Mouse (Mus musculus) adrenal gland, adult 8-10 months (tissue): ENCODE measurements around the gene Srrm2. TPM values are rescaled to one million over a fixed set of nuclear protein-coding genes. Genes with fewer than 3 reads are reported as not detected.
A peak's percentile ranks its signal among the peaks of the same experiment; 100 is the strongest.

Experiments used
- DNase-seq: peaks from one replicate; pipeline ENCODE4 v3.0.0; 2022
- total RNA-seq, 4 experiments: library from RNA; stranded (reverse); gene quantifications; 2 replicates each; pipeline ENCODE4 v1.2.4; 2022

Gene Srrm2
- total RNA-seq, result 1,000 to 10,000 TPM in 1 of 4 experiments, 100 to 1,000 TPM in 3; 612 to 1,355 (median 855) TPM

DNA sequence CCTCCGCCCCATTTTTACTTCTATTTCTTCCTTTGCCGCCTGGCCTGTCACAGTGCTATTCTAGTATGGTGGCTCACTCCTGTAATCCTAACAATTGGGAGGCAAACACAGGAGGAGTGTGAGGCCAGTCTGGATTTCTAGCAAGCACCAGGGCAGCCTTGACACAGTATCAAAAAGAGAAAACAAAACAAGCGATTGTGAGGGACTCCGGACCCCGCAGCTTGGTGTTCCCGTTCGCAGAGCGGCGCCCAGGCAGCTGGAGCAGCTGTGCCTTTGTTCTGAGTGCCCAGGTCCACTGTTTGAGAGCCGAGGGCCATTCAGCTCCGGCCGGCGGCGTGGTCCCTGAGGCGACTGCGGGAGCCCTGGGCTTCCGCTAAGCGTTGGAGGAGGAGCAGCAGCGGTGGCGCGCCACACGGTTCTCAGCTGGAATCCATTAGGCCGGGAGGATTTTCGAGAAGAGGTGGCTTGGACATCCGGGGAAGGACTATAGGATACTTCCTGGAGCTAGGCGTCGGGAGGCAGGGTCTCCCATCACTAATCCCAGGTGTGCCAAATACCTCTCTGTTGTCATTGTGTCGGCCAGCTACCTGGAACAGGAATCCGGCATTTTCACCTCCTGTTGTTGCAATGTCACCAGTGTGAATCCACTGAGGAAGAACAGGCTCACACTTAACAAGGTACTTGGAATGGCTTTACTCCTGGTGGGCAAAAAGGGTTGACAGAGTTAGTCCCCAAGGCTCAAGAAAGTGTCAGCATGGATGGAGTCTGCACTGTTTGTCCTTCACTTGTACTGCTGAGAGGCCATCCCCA is at the start of gene Srrm2:
TSS of gene Srrm2 (plus strand) at position 264 of the 810 bp plus-strand sequence.
- DNase-seq, result peak; percentile 40

DNA sequence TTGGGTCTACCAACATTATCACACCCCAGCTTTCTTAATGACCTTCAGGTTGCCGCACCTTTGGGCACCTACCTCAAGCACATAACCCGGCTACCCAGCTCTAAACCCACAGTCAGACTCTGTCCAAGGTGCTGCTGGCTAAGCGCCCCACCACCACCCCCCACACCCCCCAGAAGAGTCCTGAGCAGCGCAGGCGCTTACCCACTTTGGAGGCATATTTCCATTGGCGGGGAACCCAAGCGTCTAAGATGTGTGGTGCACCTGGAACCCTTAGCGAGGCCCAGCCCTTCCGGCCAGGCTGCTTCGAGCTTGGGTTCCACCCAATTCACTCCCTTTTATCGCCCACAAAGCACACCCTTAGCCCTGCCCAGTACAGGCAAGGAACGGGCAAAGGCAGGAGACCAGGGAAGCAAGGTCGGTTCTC is 49.7 kb upstream of the Srrm2 start, which contains the start of gene Paqr4:
TSS of gene Paqr4 (minus strand) at position 270 of the 424 bp plus-strand sequence.
- no peak for DNase-seq

DNA sequence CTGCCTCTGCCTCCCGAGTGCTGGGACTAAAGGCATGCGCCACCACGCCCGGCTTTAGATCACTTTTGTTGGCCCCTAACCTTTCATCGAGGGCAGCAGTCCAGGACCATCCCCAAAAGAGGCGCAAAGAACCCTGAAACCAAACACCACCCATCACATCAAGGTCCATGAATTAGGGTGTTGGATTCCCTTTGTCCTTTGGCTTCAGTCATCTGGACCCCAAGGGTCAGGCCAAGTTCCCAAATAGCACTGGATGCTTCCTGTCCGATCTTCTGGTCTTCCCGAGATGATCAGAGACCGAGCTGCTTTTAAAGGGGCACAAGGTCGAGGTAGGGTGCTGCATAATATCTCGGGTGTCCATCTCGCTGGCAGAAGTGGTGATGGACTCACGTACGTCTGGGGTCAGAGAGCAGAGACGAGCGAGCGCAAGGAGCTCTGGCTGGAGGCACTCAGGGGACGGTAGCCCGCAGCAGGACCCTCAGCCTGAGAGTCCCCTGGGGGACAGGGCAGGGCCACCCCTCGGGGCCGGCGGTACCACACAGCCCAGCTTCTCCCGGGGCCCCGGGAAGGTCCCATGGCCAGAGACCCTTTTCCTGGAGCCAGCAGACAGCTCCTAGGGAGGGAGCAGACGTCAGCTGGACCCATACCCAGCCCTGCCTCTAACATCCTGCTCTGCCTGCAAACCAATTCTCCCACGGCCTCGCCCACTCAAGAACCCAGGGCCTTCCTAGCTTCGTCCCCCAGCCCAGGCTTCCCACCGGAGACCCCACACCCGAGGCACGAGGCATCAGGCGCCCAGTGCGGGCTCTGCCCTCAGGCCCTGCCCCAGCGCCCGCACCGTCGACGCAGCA is 48.7 kb upstream of the Srrm2 start:
- DNase-seq, result no peak

DNA sequence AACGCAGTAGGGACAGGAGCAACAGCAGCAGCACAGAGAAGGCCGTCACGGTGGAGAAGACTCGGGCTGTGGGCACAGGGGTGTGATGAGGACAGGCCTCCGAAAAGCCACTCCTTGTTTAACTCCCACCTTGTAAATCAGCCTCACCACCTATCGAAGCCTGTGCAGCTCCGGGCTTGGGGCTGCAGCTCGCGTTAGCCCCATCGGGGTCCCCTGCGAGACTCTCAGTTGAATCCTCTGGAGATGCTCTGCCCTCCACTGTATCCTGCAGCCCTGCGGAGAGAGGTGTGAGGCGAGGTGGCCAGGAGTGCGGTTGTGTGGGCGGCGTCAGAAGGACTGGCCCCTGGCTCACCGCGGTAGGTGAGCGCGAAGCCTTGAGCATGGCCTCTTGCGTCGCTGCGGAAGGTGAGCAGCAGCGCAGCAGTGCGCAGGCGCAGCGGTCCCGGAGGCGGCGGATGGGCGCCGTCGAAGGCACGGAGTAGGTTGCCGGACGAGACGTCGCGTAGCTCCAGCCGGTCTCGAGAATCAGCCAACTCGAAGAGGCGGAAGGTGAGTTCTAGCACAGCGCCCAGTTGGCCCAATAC is 48.0 kb upstream of the Srrm2 start:
- no peak for DNase-seq

DNA sequence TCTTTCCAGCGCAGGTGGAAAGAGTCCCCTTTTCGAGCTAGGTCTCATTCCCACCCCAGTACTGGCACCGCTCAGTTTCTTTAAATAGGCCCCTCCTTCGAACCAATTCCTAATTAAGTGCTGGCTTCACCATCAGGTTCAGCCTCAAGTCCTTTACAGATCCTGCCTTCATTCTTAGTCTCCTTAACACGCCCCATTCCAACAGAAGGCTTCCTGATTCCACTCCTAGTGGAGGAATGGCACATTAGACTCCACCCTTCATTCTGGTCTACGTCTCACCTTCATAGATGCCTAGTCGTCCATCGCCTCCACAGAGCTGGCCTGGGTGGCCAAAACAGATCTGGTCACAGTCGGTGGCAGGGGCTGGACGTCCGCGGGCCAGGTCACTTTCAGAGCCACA is 47.4 kb upstream of the Srrm2 start:
- DNase-seq, result no peak

DNA sequence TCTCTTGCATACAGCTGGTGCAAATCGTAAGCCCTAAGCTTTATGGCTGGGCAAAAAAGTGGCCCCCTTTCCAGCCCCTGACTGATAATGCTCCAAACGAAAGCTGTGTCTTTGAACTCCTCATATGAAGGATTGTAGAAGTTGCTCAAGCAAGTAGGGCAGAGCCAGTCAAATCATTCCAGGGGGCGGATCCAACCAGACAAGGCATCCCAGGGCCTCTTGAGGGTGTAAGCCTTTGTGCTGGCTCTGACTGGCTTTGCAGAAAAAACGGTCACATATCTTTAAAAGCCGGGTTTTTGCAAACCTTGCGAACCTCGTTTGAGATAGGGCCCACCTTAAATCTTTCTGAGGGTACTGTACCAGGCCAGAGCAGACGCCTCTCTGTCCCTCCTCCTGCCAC is 46.3 kb upstream of the Srrm2 start:
- DNase-seq, result no peak

DNA sequence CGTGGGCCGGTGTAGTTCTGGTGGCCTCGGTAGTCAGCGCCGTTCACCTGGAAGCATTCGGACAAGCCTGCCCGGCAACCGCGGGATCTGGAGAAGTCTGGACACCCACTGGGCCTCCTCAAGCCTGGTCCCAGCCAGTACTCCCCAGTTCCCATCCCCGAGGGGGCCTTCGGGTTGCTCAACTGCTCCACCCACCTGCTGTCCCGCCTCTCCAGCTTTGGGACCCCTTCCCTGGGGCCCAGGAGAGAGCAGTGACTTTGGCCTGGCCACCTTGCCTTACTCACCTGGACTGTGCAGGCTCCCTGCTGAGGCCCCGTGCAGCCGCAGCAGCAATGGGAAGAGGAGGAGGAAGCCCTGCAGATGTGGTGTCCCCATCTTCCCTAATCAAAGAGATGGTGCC is 45.7 kb upstream of the Srrm2 start:
- DNase-seq, result no peak

DNA sequence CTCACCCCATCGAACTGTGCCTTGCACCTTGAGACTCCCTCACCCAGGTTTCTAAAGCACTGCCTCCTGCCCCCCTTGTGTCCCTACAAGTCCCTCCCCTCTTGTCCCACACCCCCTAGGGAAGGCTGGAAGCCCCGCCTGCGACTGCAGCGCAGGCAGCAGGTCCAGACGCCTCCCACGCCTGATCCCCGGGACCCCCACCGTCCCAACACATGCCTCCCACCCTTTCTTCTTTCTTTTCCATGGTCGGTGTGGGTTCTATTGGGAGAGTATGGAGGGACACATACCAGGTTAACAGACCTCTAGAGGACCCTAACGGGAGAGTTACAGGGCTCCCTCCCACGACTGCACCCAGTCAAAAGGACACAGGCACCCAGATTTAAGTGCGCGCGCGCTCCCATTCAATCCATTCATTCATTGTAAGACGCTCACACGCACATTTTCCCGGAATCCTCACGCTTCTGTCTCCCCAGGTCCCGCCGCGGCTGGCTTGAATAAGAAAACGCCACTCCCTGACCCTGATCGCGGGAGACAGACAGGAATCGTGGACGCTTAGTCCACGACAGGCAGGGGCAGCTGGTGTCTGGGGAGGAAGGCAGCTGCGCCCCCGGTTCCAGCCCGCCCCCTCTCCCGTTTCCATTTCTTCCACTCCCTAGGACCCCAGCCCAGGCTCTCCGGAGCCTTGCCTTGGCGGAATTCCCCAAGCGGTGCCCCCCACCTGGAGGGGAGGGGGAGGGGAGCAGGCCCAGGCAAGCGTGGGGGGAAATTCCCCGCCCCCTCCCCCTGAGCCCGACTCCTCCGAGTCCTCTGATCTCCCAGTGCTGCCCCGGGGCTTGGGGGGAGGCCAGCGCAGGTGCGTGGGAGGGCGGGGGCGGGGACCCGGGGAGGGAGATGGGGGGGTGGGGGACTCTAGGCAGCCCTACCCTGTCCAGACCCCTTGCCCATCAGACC is 44.8 kb upstream of the Srrm2 start, which contains the start of gene Kremen2:
TSS of gene Kremen2 (minus strand) at position 533 of the 951 bp plus-strand sequence.
- DNase-seq, result no peak

DNA sequence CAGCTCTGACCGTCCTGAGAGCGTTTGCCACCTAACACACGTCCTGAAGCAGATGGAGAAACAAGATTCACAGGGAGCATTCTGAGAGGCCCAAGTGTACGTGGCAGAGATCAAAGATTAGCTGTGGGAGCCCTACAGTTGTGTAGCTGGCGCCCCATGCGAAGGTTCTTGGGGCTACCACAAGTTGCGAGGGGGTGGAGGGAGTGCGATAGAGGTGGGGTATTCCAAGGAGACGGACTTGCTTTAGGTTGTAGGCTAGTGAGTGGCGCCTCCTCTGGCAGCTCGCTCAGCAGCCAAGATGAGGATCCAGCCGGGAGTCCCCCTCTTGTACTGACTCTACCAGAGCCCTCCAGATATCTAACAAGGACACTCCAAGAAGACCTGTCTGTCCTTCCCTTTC is 44.0 kb upstream of the Srrm2 start:
- no peak for DNase-seq

DNA sequence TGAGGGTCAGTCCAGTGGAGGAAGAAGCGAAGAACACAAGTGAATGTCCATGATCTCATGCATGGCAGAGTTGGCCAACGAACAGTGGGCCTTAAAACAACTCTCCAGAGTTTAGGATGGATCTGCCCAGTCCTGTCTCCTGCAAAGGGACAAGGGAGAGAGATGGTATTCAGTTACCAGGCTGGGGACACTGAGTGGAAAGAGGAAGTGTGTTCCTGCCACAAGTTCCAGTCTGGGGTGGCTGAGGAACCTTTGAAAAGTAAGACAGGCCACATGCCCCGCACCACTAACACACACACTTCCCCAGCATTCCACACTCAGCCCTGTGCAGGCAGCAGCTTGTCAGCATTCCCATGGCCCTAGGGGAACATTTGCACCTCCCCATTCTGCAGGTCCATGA is 43.6 kb upstream of the Srrm2 start:
- DNase-seq, result no peak

DNA sequence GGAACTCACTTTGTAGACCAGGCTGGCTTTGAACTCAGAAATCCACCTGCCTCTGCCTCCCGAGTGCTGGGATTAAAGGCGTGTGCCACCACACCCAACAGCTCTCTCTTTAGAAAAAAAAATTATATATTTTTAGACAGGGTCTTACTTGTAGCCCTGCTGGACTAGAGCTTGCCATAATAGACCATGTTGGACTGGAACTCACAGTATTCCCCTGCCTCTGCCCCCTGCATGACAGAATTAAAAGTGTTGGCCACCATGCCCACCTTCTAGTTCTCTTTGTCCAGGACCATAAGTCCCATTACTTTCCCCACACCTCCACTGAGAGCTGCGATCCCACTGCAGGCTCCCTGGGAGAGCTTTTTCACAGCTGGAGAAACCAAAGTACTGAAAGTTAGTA is 42.9 kb upstream of the Srrm2 start:
- DNase-seq, result no peak

DNA sequence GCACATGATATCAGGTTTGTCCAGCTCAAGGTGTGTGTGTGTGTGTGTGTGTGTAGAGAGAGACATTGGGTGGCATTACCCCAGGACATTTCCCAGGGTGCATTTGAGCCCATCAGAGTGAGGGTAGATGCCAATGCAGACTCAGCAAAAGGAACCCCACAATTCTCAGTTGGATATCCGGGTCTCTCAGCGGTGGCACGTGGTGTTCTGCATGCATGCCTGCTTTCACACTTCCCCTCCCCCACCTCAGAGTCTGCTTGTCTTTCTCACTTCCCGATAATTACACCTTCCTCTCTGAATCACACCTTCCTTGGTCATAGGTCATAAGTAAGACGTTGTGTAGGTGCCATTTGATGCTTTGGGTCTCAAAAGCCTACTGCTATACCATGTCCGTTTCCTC is 42.3 kb upstream of the Srrm2 start:
- DNase-seq, result no peak

DNA sequence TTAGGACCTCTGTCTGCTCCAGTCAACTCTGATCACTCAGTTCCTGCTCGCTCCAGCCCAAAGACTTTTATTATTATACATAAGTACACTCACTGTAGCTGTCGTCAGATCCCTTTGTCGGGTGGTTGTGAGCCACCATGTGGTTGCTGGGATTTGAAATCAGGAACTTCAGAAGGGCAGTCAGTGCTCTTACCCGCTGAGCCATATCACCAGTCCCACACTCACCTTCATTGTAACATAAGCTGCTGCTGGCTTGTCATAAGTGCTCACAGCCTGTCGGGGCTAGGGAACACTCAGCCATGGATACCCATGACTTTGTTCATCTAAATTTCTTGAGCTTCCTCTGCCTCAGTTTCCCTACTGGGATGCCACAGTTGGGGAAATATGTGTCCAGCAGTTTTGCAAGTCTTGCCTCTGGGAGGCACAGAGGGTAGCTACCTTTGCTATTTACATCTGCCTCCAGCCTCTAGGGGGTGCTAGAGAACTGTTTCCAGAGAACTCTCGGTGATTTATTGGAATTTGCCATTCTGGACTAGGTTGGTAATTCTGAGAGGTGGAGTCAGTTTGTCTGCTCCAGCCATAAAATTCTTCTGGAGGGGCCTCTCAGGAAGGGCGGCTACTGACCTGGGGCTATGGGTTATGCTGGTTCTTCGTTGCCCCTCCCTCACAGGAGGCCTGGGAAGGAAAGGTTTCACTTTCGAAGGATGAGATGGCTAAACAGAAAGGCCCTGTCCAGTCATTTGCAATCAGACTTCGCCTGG is 41.5 kb upstream of the Srrm2 start:
- DNase-seq, result peak; percentile 69

DNA sequence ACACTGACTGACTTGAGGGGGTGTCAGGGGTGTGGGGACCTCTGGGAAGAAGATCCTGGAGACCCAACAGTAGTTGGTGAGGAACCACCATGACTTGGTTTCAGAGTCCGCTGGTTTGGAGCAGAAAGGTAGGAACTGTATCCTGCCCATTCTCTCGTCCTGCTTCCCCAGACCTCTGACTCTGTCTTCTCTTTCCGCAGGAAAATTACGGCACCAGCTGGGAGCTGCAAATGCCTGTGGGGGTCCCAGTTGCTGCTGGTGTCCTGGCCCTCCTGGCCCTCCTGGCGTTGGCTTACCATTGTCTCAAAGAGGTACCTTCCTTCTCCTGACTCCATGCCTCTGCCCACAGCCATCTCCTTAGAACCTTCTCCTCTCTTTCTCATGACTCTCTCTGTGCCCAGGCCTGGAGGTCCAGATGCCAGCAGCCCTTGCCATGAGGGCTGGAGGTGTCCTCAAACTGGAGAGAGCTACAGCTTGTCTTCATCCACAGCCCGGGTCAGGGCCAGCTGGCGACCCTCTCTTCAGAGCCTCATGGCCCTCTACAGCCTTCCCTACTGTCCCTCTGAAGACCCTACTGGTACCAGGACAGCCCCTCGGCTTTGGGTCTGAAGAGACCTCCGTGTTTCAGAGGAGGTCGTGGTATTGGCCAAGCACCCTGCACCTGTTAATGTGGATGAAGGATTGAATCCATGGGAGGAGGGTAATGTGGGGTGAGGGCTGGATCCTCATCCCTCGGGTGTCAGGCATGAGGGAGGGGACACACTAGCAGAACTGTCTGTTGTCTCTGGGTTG is 40.7 kb upstream of the Srrm2 start:
- no peak for DNase-seq

DNA sequence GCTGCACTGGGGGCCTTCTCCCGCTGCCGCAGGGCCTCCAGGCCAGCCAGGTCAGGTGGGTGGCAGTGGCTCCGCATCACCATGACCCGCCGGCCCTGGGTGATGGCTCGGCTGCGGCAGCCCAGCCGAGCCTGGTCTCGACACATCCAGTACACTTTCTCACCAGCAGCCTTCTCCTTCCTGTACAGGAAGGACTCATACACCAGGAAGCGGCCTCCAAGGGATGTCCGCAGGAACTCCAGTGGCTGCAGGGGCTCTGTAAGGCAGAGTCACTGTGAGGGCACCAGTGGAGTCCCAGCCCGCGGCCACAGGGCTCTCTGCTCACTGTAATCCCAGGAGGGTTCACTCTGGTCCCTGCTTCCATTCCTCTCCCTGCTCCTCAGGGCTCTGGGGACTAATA is 34.6 kb upstream of the Srrm2 start:
- DNase-seq, result no peak

DNA sequence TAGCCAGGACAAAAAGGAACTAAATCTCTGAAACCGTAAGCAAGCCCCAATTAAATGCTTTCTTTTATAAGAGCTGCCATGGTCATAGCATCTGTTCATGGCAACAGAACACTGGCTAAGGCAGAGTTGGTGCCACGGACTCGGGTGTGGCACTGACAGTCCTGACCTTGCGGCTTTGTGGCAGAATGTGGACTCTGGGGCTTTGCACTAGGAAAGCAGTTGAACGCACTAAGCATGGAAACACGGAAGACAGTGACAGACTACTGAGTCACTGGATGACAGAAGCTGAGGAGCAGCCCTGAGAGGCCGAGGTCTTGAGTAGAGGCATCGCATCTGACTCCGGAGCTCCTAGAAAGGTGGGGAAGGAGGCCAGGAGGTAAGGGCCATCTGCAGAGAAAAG is 32.8 kb upstream of the Srrm2 start:
- no peak for DNase-seq

DNA sequence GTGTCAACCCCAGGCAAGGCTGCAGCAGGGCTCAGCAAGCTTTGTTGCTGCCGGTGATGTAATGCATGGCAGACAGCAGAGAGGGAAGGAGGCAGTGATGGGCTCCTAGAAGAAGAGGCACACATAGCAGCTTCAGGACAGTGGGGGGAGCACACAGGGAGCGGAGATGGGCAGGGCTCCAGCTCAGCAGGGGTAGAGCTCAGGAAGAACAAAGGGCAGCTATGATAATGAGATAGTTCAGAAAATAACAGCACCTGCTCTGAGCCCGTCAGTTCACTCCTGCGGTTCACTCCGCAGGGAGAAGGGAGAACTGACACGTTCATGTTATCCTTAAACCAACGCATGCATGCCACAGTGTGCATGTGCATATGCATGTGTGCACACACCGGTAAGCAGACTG is 31.5 kb upstream of the Srrm2 start:
- no peak for DNase-seq

DNA sequence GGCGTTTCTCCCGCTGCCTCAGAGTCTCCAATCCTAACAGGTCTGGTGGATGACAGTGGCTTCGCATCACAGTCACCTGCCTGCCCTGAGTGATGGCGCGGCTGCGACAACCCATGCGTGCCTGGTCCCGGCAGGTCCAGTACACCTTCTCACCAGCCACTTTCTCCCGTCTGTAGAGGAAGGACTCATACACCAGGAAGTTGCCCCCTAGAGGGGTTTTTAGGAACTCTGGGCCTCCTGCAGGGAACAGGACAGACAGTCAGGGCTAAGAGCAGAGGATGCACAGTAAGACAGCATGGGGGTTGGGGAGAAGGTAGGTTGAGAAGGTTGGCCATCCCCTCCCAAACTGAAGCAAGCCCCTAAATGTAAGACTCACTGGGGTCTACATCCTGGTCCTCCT is 30.1 kb upstream of the Srrm2 start:
- no peak for DNase-seq

DNA sequence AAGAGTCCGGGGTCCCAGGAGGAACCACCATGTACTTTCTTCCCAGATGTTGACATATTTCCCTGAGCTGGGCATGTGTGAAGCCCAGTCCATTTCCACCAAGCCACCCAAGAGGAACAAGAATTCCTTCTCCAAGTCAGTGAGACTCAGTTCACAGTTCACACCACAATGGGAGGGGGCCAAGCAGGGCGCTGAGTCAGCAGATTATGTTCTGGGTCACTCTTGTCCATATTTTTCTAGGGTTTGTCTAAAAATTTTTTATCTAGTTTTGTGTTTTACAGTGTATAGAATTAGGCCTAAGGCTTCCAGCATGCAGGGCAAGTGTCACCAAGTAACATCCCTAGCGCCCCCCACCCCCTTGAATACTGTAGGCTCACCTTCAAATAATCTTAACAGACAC is 29.2 kb upstream of the Srrm2 start:
- DNase-seq, result no peak

DNA sequence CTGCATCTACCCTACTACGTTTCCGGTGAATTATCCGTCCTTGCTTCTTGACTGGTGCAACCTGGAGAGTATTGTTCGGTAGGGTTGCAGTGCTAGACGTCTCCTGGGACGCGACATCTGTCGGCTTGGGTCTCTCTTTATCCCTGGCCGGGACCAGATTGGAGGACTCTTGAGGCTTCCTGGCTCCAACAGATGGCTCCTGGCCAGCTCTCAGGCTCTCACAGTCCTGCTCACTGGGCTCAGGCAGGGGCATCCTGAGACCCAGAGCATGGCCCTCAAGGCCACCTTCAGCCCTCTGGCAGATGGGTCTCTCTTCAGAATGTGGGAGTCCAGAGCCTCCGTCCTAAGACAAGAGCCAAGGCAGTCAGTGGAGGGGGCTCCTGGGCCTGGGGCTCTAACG is 27.4 kb upstream of the Srrm2 start:
- DNase-seq, result no peak
